Mouse (Mus musculus): Measurements from ENCODE around the gene Selenof.

Selenof gene

GRCm38 (mm10) chr3:144570047-144570815 is at the start of gene Selenof, which contains the start of gene Hs2st1:
Selenof (plus strand) TSS chr3:144570304.
Hs2st1 (minus strand) TSS chr3:144570181.
- peak; percentile 98 to 99 for DNase-seq (ENCODE audit: low spot score in 2 of 2)

GRCm38 (mm10) chr3:144527918-144528317 is 42.2 kb upstream of the Selenof start:
- no peak for DNase-seq (ENCODE audit: low spot score in 2 of 2)

DNA sequence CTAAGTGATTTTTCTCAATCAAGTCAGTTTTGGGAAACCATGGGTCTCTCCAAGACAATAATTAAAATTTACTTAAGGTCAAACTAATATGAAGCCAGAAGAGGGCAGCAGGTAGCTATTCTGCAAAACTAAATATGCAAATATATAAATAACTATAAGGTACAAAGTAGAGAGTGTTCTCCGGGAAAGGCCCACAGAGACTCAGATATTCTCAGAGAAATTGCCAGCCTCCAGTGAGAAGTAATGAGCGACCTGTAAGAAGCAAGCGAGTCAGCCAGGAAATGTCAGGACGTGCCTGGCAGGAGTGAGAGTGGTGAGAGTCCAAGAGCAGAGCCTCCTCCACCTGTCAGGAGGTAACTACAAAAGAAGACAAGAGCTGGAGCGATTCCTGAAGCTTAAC is 39.1 kb upstream of the Selenof start:
- DNase-seq (ENCODE audit: low spot score in 2 of 2), result no peak

DNA sequence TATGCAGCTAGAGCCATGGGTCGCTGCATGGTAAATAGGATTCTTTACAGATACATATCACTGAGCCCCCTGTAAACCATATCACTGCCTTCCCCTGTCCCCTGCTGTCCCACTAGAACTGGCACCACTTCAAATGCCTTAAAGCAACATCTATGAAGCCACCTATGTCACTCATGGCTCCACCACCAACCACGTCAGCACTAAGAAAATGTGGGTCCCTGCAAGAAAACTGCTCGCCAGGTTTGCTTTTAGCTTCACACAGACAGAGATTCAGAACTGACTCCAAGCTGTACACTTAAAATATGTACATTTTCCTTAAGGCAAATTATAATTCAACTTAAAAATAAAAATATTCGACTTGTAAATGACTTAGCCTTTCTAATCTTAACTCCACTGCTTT is 35.0 kb upstream of the Selenof start:
- DNase-seq (ENCODE audit: low spot score in 2 of 2), result no peak

DNA sequence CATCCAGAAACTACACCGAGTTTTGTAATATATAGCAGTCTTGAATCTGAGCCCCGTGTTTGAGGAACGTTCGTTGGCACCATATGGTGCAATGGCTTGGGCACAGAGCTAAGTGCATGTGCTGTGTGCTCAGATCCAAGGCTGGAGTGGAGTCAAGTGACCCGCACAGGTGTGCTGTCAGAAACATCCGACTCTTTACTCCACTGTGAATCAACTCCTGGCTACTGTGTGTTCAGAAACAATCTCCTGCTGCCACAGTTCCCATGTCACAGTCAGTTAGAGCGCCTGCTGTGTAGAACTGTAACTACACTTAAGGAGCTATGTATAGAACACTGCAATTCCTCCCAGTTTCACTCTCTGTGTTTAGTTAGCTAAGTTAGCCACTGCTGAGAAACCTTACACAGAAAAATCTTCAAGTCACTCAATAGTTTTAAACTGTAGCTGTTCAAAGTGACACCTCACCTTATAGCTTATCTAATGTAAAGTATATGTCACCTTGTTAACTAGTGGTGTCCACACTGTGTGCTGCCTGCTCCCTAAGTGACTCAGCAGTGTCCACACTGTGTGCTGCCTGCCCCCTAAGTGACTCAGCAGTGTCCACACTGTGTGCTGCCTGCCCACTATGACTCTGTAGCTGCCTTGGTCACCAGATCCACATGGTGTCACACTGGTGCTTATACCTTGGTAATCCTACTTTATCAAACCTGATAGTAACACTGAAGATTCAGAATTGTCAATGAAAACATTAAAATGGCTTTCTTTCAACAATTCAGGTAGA is 32.8 kb upstream of the Selenof start:
- DNase-seq (ENCODE audit: low spot score in 2 of 2), result no peak

GRCm38 (mm10) chr3:144539051-144539450 is 31.1 kb upstream of the Selenof start:
- no peak for DNase-seq (ENCODE audit: low spot score in 2 of 2)

DNA sequence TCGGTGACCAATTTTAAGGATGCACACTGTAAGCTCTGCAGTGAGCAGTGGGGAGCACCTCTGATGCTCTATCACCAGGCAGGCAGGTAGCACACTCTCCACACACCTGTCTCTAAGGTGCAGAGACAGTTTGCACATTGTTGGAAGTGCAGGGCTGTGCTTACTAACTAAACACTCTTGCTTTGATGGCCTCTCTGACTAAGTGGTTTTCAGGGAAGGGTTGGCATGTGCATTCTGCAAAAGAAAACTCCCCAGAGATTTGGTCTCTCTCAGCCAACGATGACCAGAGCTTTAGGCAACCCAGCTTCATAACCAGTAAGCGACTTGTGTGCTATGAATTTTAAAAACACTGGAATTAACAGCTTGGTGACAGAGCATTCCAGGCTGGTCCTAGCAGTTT is 29.3 kb upstream of the Selenof start:
- no peak for DNase-seq (ENCODE audit: low spot score in 2 of 2)

- DNase-seq (ENCODE audit: low spot score in 2 of 2), result no peak
Observed at GRCm38 (mm10) chr3:144541906-144542438, 28.1 kb upstream of the Selenof start.

DNA sequence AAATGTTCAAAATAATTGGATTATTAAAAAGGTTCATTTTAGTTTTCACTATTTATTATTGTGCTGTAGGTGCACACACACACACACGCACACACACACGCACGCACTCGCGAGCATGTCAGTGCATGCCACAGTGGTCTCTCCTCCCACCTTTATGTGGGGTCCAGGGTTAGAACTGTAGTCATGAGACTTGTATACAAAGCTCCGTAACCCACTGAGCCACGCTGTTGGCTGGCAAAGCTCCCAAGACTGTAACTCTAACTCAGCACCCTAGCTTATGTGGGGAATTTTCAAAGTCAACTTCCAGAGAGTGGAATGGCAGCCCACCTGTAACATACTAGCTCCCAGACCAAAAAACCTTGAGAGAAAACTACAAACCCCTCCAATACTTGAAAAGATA is 25.0 kb upstream of the Selenof start:
- no peak for DNase-seq (ENCODE audit: low spot score in 2 of 2)

DNA sequence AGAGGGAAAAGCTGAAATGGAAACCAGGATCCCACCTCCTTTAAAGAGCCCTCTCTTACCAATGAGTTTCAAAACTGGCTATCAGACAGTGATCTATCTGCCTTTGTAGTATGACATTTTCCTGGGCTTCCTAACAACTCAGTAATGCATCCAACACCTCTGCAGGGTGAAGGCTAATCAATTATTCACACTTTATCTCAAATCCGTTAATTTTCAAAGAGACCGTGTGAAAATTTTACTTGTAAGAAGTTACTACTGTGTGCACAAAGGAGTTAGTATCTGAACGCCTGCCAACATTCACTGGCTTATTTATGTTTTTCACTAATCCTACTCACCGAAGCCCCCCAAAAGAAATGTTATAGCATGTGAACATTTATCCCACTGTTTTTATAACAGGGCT is 24.3 kb upstream of the Selenof start:
- DNase-seq (ENCODE audit: low spot score in 2 of 2), result no peak

- no peak for DNase-seq (ENCODE audit: low spot score in 2 of 2)
Observed at GRCm38 (mm10) chr3:144546490-144546889, 23.6 kb upstream of the Selenof start.

GRCm38 (mm10) chr3:144548186-144548845 is 21.8 kb upstream of the Selenof start:
- DNase-seq (ENCODE audit: low spot score in 2 of 2), result no peak

GRCm38 (mm10) chr3:144550036-144550435 is 20.1 kb upstream of the Selenof start:
- no peak for DNase-seq (ENCODE audit: low spot score in 2 of 2)

DNA sequence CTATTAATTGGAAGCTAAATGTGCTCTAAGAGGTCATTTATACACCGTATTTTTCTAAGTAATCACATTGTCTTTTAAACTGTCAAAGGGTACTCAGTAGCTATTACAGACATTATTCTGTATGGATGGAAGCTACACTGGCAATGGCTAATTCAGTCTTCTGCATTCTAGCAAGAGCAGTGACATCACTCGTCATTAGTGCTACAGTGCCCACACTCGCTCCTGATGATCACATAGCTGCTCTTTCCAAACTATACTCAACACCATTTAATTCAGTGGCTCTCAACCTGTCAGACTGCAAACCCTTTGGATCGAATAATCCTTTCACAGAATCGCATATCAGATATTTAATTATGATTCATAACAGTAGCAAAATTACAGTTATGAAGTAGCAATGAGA is 19.4 kb upstream of the Selenof start:
- DNase-seq (ENCODE audit: low spot score in 2 of 2), result no peak

GRCm38 (mm10) chr3:144551416-144551815 is 18.7 kb upstream of the Selenof start:
- DNase-seq (ENCODE audit: low spot score in 2 of 2), result no peak

- no peak for DNase-seq (ENCODE audit: low spot score in 2 of 2)
Observed at GRCm38 (mm10) chr3:144553942-144554341, 16.2 kb upstream of the Selenof start.

DNA sequence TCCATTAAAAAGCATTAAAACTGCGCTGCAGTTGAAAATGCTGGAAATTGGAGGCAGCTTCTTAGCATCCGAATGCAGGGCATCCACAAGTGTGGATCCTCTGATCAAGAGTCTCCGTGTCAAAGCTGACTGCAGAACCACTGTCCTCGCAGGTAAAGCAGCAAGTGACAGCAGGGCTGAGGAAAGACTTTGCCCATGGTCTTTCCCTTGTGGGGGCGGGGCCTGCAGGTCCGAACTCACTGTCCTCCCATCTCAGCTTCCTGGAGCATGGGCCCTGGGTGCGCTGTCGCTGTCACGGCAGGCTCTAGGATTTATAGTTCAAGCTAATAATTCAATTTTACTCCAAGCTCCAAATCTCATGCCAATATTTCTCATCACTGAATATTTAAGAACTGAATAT is 15.6 kb upstream of the Selenof start:
- no peak for DNase-seq (ENCODE audit: low spot score in 2 of 2)

GRCm38 (mm10) chr3:144555144-144555543 is 15.0 kb upstream of the Selenof start:
- DNase-seq (ENCODE audit: low spot score in 2 of 2), result no peak

GRCm38 (mm10) chr3:144556625-144557324 is 13.3 kb upstream of the Selenof start:
- no peak for DNase-seq (ENCODE audit: low spot score in 2 of 2)

GRCm38 (mm10) chr3:144558274-144558673 is 11.8 kb upstream of the Selenof start:
- no peak for DNase-seq (ENCODE audit: low spot score in 2 of 2)

- peak; percentile 41 to 42 for DNase-seq (ENCODE audit: low spot score in 2 of 2)
Observed at GRCm38 (mm10) chr3:144561511-144562250, 8.4 kb upstream of the Selenof start.
